Mouse (Mus musculus): ENCODE data around the gene Glb1l2. TPM values are rescaled to one million over a fixed set of nuclear protein-coding genes. Genes with fewer than 3 reads are reported as not detected.

Glb1l2 gene
- polyA plus RNA-seq, 1 experiment from 2014 or later, result 4.6 TPM

DNA sequence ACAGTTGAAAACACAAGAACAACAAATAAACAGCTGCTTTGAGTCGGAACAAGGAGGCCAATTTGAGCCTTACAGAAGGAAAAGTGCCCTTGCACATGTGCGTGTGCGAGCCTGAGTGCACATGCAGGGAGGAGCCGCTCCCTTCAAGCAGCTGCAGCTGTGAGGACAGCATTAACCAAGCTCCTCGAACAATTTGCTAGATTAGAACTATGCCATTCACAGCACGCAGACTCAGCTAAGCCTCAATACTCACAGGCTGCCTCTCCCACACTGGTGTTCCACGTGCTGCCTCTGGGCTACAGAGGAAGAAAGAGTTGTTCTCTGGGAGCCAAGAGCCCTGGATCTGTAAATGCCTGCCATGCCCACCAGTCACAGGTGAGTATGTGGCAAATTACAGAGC is 84.5 kb downstream of the Glb1l2 start:
- WGBS, result 82% methylated on average over 7 of the region's 7 CpGs
- Histone ChIP-seq H3K36me3 (no peaks in the 10 kb centered on the region), H3K9me3 (replicated peaks) (no peaks in the 10 kb centered on the region), H3K4me1 (no peaks in the 10 kb centered on the region), H3K27me3 (ENCODE audit: low read depth, poor library complexity, severe bottlenecking) (no peaks in the 10 kb centered on the region), H3K27ac (no peak overlapping the region), H3K4me3 (no peak overlapping the region)
- no peak for DNase-seq (ENCODE audit: low spot score)

DNA sequence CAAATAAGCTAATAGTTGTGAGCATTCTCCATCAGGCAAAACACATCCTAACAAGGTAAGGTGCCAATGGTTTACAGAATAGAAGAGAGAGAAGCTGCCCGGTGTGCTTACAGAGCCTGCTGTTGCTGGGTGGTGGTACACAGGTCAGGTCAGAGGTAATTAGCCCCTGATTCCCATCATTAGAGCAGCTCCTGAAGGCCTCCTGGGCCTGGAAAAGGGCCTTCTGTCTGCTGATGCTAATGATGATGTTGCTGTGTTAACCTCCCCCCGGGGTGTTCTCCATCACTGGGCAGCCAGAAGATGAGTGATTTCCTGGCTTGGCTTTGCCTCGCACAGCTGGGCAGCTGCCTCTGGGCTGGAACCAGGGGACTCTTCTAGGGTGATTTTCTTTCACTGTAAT is 87.9 kb downstream of the Glb1l2 start:
- Histone ChIP-seq H3K9me3 (replicated peaks) (no peaks in the 10 kb centered on the region), H3K4me3 (no peak overlapping the region), H3K27ac (no peak overlapping the region), H3K36me3 (no peaks in the 10 kb centered on the region), H3K27me3 (ENCODE audit: low read depth, poor library complexity, severe bottlenecking) (no peaks in the 10 kb centered on the region), H3K4me1 (no peaks in the 10 kb centered on the region)
- no peak for DNase-seq (ENCODE audit: low spot score)
- WGBS, result 55% methylated on average over 3 of the region's 3 CpGs

Other genes starting within 250 kb of the Glb1l2 start
- gene B3gat1, start 72.7 kb downstream of the Glb1l2 start, polyA plus RNA-seq (2016; fragmentation: Nextera tagmentation; extraction: Ambion mirVana), result 0.05 and 0.21 TPM in 2 replicates
- not detected in 2 replicates for gene Glb1l3, start 54.4 kb upstream of the Glb1l2 start, polyA plus RNA-seq (2016; fragmentation: Nextera tagmentation; extraction: Ambion mirVana)
- gene Gm1110, start 116.6 kb upstream of the Glb1l2 start, polyA plus RNA-seq (2016; fragmentation: Nextera tagmentation; extraction: Ambion mirVana), result not detected in 2 replicates
- gene Acad8, start 193.1 kb upstream of the Glb1l2 start, polyA plus RNA-seq (2016; fragmentation: Nextera tagmentation; extraction: Ambion mirVana), result 48.3 and 51.1 TPM in 2 replicates
- gene Thyn1, start 193.2 kb upstream of the Glb1l2 start, polyA plus RNA-seq (2016; fragmentation: Nextera tagmentation; extraction: Ambion mirVana), result 170 and 185 TPM in 2 replicates
- gene Vps26b, start 223.6 kb upstream of the Glb1l2 start, polyA plus RNA-seq (2016; fragmentation: Nextera tagmentation; extraction: Ambion mirVana), result 40.3 and 43.8 TPM in 2 replicates
- 35.9 and 39.2 TPM in 2 replicates for gene Ncapd3, start 223.7 kb upstream of the Glb1l2 start, polyA plus RNA-seq (2016; fragmentation: Nextera tagmentation; extraction: Ambion mirVana)